In the genomic region with DNA sequence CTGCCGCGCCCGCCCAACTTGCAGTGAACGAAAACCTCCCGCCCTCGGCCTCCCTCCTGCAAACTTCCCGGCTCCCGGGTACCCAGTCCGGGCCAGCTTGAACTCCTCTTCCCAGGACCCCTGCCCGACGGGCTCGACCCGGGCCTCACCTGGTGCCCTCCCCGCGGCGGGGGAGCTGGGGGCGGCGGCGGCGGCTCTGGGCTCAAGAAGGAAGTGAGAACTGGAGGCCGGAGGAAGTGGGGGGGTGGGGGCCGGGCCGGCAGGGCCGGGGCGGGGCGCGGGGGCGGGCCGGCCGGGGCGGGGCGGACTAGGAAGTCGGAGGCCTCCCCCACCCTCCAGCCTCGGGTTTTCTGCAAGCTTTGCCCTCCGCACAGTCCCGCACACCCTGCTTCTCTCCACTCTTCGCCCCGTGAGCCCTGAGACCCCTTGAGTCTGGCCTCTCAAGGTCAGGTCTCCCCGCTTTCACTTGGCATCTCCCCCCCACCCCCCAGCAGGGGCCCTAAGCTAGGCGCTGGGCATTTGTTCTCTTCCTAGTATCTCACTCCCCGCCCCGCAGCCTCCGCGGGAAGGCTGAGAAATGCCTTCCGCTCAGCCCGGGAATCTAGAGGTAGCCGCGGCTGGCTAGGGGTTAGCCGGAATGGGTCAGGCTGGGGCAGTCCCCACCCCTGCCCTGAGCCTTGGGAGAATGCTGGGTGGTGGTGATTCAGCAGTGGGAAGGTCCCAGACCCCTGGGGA, we compare ENCODE assay signal across 8 mouse cellular contexts. TPM values are rescaled to one million over a fixed set of nuclear protein-coding genes. Genes with fewer than 3 reads are reported as not detected.
DNase-seq lines count a peak whose midpoint lies in the region; ATAC-seq lines count a peak whose summit lies in the region.

No protein-coding gene starts in this region.

- under 1% methylated on average over 37 of the region's 49 CpGs for WGBS in embryonic facial prominence, embryonic 11.5 days
- under 1% methylated on average over 44 of the region's 49 CpGs for WGBS in liver, embryonic 11.5 days

- peak overlapping the region; percentile 90 for H3K27ac ChIP-seq in embryonic facial prominence, embryonic 11.5 days (replicated peaks; ENCODE audit: low read depth, low read length)
- H3K27ac ChIP-seq in liver, embryonic 11.5 days (ENCODE audit: low read depth, low read length), result peak overlapping the region; percentile 98

- peaks cover 4% of the 10 kb centered on the region for H3K4me1 ChIP-seq in embryonic facial prominence, embryonic 11.5 days (ENCODE audit: control insufficient read depth, insufficient read depth, low read length)
- H3K4me1 ChIP-seq in liver, embryonic 11.5 days (replicated peaks; ENCODE audit: control insufficient read depth, insufficient read depth, low read length), result peaks cover 47% of the 10 kb centered on the region

- peak overlapping the region; percentile 78 for H3K4me2 ChIP-seq in embryonic facial prominence, embryonic 11.5 days (ENCODE audit: low read depth, low read length)
- H3K4me2 ChIP-seq in liver, embryonic 11.5 days, result peak overlapping the region; percentile 95

- H3K27me3 ChIP-seq in embryonic facial prominence, embryonic 11.5 days (ENCODE audit: control insufficient read depth, insufficient read depth, low read length), result no peaks in the 10 kb centered on the region
- no peaks in the 10 kb centered on the region for H3K27me3 ChIP-seq in liver, embryonic 11.5 days (replicated peaks; ENCODE audit: control insufficient read depth, insufficient read depth, low read length)

- ATAC-seq in embryonic facial prominence, embryonic 11.5 days (replicated peaks; ENCODE audit: insufficient number of reproducible peaks, low FRiP score, low TSS enrichment, low read depth), result peak; percentile 89
- ATAC-seq in liver, embryonic 11.5 days (replicated peaks; ENCODE audit: low FRiP score), result peak; percentile 81

- H3K36me3 ChIP-seq in embryonic facial prominence, embryonic 11.5 days (replicated peaks; ENCODE audit: control insufficient read depth, insufficient read depth, low read depth, low read length), result no peaks in the 10 kb centered on the region
- 0 out of 2 replicates have a peak, but pooled peaks cover 2% of the 10 kb centered on the region for H3K36me3 ChIP-seq in liver, embryonic 11.5 days (ENCODE audit: control insufficient read depth, insufficient read depth, low read length)

- peak; percentile 74 for DNase-seq in 3T3-L1 (ENCODE audit: low read depth, low spot score)
- peak; percentile 88 for DNase-seq in adrenal gland, postnatal 14 days
- peak; percentile 77 for DNase-seq in embryonic facial prominence, embryonic 11.5 days (ENCODE audit: low spot score)
- DNase-seq in heart, adult 18-20 months, result peak; percentile 85 to 87
- DNase-seq in kidney, adult 11 months, result peak; percentile 73
- DNase-seq in liver, embryonic 11.5 days (ENCODE audit: low spot score), result peak; percentile 90
- peak; percentile 36 to 67 for DNase-seq in monocyte, adult 2 months (ENCODE audit: low read depth in 1 of 2, low spot score in 2 of 2)
- DNase-seq in spleen, postnatal 36 days (ENCODE audit: low spot score in 2 of 2), result peak; percentile 82 to 84

- H3K4me3 ChIP-seq in embryonic facial prominence, embryonic 11.5 days (ENCODE audit: low read depth, low read length), result peak overlapping the region; percentile 81
- peak overlapping the region; percentile 91 for H3K4me3 ChIP-seq in liver, embryonic 11.5 days (ENCODE audit: low read depth, low read length)

- H3K9ac ChIP-seq in embryonic facial prominence, embryonic 11.5 days (replicated peaks; ENCODE audit: low read length), result peak overlapping the region; percentile 80
- peak overlapping the region; percentile 94 for H3K9ac ChIP-seq in liver, embryonic 11.5 days (ENCODE audit: low read depth, low read length)

- no peaks in the 10 kb centered on the region for H3K9me3 ChIP-seq in embryonic facial prominence, embryonic 11.5 days (replicated peaks; ENCODE audit: control insufficient read depth, low read length)
- H3K9me3 ChIP-seq in liver, embryonic 11.5 days (ENCODE audit: control insufficient read depth, low read length), result no peaks in the 10 kb centered on the region

RNA-seq across cellular contexts. Expression of gene Rhog, which starts 5.8 kb away (rescaled TPM):
- 53.6 and 63.5 TPM in 2 replicates for total RNA-seq in adrenal gland, postnatal 14 days (2021)
- polyA plus RNA-seq in embryonic facial prominence, embryonic 11.5 days (2014; fragmentation: Nextera tagmentation; extraction: Ambion mirVana), result 48.6 and 51.0 TPM in 2 replicates
- total RNA-seq in heart, adult 18-20 months (2021), result 10 to 100 TPM; 19.6 to 26.9 TPM
- 76.8 and 81.1 TPM in 2 replicates for polyA plus RNA-seq in liver, embryonic 11.5 days (2014; fragmentation: Nextera tagmentation; extraction: Ambion mirVana)

RNA-seq across cellular contexts. Expression of gene Stim1, which starts 17.5 kb away (rescaled TPM):
- 71.0 and 88.3 TPM in 2 replicates for total RNA-seq in adrenal gland, postnatal 14 days (2021)
- polyA plus RNA-seq in embryonic facial prominence, embryonic 11.5 days (2014; fragmentation: Nextera tagmentation; extraction: Ambion mirVana), result 10.6 and 11.1 TPM in 2 replicates
- total RNA-seq in heart, adult 18-20 months (2021), result 10 to 100 TPM; 20.7 to 25.8 TPM
- polyA plus RNA-seq in liver, embryonic 11.5 days (2014; fragmentation: Nextera tagmentation; extraction: Ambion mirVana), result 22.0 and 23.3 TPM in 2 replicates

RNA-seq across cellular contexts. Expression of gene Pgap2, which starts 40.1 kb away (rescaled TPM):
- 75.7 and 87.8 TPM in 2 replicates for total RNA-seq in adrenal gland, postnatal 14 days (2021)
- 70.1 and 73.5 TPM in 2 replicates for polyA plus RNA-seq in embryonic facial prominence, embryonic 11.5 days (2014; fragmentation: Nextera tagmentation; extraction: Ambion mirVana)
- total RNA-seq in heart, adult 18-20 months (2021), result 10 to 100 TPM; 77.6 to 82.5 TPM
- polyA plus RNA-seq in liver, embryonic 11.5 days (2014; fragmentation: Nextera tagmentation; extraction: Ambion mirVana), result 40.0 and 45.5 TPM in 2 replicates

RNA-seq across cellular contexts. Expression of gene Nup98, which starts 40.1 kb away (rescaled TPM):
- total RNA-seq in adrenal gland, postnatal 14 days (2021), result 56.4 and 61.3 TPM in 2 replicates
- polyA plus RNA-seq in embryonic facial prominence, embryonic 11.5 days (2014; fragmentation: Nextera tagmentation; extraction: Ambion mirVana), result 47.9 and 49.0 TPM in 2 replicates
- 10 to 100 TPM; 31.0 to 35.4 TPM for total RNA-seq in heart, adult 18-20 months (2021)
- 42.0 and 45.8 TPM in 2 replicates for polyA plus RNA-seq in liver, embryonic 11.5 days (2014; fragmentation: Nextera tagmentation; extraction: Ambion mirVana)

Comparison
In these comparisons a context has a peak if more than half of its experiments do, and no peak if none do; other contexts are left out.
1. Peak in every context shown above with its lines: DNase-seq, ATAC-seq, H3K4me3 ChIP-seq and H3K27ac ChIP-seq.